Mouse (Mus musculus) myocyte (in vitro differentiated cells): ENCODE measurements at regions not wholly inside any gene's neighbourhood (a gene's known extent, or its start where the extent isn't known, plus 50 kb on each side); places are given as distances from the start of the nearest gene placed in this dataset.

ENCODE experiments used
- E2F4 ChIP-seq: IDR thresholded peaks from one replicate; pipeline ENCODE4 v1.6.1; 2011; ENCODE audit warnings: mild to moderate bottlenecking, control low read depth, moderate library complexity; ENCODE audit not compliant: insufficient read depth
- POLR2A ChIP-seq: IDR thresholded peaks from one replicate; pipeline ENCODE4 v1.6.1; 2011; ENCODE audit warnings: low read depth, mild to moderate bottlenecking, control low read depth, moderate library complexity; ENCODE audit not compliant: insufficient read length
- POLR2AphosphoS2 ChIP-seq: IDR thresholded peaks from one replicate; pipeline ENCODE4 v1.6.1; 2011; ENCODE audit warnings: low read depth, control low read depth; ENCODE audit not compliant: insufficient read length
- TCF12 ChIP-seq: IDR thresholded peaks from one replicate; pipeline ENCODE4 v1.6.1; 2011; ENCODE audit warnings: mild to moderate bottlenecking, control low read depth; ENCODE audit not compliant: poor library complexity, insufficient read depth, severe bottlenecking
- TCF3 ChIP-seq: IDR thresholded peaks from one replicate; pipeline ENCODE4 v1.6.1; 2011; ENCODE audit warnings: low read depth, control low read depth; ENCODE audit not compliant: insufficient read length

DNA sequence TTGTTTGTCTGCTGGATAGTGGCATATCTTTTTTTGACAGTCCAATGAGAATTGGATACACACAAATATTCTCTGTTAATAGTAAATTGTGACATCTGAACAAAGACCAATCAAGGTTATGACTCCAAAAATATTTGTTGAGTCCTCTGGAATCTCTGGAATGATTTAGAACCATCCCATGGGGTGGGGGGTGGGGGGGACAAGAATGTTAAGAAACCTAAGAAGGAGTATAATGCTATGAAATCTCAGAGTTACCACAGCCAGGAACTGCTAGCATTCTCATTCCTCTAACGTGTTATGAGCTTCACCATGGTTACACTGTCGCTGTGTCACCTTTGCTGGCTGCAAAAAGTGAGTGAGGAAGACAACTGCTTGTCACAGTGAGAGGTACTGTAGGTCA is 271.8 kb downstream of the Tusc1 start:
- TF ChIP-seq POLR2A: no peak
- TF ChIP-seq POLR2AphosphoS2: no peak
- no peak for TF ChIP-seq E2F4
- TF ChIP-seq TCF12: no peak
- TF ChIP-seq TCF3: no peak
